Mouse (Mus musculus): ENCODE data around the gene Reg4. TPM values are rescaled to one million over a fixed set of nuclear protein-coding genes. Genes with fewer than 3 reads are reported as not detected.
A peak's percentile ranks its signal among the peaks of the same experiment; 100 is the strongest.

Reg4 gene
- polyA plus RNA-seq (2017; shearing (Covaris generic)), result not detected

DNA sequence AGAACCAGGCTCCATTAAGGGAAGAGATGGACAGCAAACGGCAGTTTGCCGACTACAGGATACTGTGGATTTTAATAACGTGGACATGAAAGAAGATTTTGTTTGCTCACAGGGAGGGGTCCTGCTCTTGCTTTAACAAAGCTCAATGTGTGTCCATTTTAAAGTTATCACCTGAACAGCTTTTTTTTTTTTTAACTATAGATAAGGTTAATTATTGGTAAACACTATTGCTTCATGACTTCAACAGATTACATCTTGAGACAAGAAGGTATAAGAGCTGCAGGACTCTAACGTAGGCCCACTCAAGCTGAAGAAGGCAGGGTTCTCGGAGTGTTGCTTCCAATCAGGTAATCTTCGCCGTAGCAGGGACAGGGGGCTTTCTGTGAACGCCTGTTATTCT, at the start of gene Reg4:
Reg4 (plus strand) TSS at position 301 of the 400 bp plus-strand sequence.
- ATAC-seq, result no peak

DNA sequence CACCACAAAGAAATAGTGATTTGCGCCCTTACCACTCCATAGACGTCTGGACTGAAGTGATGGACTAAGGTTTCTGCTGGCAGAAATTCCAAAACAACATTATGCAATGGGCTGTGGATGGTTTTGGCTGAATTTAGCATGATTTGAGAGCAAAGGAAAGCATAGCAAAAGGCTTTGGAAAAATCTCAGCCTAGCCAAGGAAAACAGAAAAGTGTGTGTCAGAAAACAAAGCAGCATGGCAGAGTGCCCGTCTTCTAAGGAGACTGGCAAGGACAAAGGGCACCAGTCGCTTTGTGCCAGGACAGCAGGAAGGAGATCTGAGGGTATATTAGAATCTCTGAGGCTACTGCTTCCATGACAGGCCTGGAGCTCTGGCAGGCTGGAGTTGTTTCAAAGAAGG, 43.6 kb upstream of the Reg4 start:
- ATAC-seq, result no peak

DNA sequence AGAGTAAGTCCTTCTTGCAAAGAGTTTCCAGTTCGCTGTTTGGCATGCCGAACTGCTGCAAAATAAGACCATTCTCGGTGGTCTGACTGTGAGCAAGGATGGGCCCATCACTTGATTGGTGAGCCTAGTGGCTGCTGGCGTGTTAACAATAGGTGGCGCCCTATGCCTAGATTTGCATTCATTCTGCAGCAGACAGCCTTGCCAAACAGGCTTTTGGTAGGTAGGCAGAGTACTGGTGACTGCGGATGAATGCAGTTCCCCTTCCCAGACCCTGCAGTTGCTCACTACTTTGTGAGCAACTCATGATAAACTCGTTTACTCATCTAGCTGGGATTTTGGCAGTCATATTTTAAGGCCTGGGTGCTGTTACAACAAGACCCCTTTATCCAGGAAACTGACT, 41.2 kb upstream of the Reg4 start:
- no peak for ATAC-seq

DNA sequence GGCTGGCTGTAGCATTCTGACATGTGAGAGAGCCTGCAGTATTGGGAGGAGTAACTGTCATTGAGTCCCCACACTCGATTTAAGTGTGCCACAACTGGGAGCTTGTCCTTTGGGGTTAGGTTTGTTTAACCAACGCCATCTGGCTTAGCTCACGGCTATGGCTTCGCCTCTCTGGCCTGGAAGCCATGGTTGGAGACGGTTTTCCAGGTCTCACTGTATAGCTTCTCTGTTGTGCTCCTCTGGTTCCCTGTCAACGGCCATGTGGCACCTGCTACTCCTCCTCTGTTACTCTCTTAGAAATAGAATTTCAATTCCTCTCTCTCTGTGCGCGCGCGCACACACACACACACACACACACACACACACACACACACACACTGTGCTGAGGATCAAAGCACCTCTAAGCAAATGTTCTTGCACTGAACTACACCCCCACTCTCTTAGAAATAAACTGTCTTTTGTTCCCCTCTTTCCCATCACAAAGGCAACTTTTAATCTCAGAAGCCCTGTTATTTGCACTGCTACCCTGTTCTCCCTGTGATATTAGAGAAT, 36.7 kb upstream of the Reg4 start:
- ATAC-seq, result no peak

DNA sequence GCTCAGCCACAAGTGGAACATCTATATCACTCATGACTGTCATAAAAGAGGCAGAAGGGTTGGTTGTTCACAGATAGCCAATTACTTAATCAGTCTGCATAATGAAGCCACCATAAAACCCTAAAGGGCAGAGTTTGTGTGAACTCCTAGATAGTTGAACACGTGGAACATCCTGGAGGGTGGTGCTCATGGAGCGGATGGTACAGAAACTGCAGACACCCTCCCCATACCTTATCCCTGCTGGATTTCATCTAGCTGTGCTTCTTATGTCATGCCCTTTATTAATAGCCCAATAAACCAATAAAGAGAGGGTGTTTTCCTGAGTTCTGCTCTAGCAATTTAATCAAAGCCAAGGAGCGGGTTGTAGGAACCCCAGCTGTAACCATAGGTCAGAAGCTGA, 34.2 kb upstream of the Reg4 start:
- no peak for ATAC-seq

DNA sequence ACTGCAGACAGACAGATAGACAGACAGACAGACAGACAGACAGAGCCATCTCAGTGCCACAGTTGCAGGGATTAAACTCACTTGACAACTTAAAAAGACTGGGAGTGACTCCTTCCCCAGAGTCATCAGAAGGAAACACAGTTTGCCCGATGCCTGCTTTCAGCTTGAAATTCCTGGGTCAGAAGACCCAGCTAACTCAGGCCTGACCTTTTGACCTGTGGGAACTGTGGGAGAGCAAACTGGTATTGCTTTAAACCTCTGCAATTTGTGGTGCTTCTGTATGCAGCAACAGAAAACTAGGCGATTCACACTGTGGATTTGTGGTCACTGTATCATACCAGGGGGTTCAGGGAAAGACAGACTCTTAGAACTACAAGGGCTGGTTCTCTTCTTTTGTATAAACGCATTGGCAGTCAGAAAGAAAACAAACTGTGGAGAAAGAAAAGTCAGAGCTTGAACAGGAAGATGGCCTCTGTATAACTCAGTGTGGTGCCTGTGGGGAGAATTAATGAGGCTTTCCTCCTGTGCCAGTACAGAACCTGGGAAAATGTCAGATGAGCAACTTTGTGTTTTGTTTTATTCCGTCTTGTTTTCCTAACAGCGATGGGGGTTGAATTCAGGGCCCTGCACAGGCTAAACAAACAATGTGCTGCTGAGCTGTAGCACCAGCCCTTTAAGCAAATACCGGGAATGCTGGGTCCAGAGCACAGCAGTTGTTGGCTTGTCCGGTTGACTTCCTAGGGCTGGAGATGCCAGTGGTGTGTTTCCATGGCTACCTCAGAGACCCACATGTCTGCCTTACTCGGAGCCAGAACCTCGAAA, 24.0 kb upstream of the Reg4 start:
- ATAC-seq, result no peak

DNA sequence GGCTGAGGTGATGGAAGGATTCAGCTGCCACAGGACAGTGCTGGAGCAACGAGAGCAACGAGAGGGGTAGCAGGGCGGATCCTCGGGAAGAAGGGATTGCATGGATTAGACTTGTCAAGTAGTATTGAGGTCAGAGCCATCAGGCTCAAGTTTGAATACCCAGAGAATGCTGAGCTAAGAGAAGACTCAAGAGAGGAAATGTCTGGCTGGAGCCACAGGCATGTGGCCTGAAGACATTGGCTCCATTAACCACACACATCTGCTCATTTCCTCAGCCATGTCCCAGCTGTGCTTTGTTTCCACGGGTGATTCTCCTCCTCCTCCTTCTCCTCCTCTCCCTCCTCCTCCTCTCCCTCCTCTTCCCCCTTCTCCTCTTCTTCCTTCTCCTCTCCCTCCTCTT, 22.2 kb upstream of the Reg4 start:
- no peak for ATAC-seq

DNA sequence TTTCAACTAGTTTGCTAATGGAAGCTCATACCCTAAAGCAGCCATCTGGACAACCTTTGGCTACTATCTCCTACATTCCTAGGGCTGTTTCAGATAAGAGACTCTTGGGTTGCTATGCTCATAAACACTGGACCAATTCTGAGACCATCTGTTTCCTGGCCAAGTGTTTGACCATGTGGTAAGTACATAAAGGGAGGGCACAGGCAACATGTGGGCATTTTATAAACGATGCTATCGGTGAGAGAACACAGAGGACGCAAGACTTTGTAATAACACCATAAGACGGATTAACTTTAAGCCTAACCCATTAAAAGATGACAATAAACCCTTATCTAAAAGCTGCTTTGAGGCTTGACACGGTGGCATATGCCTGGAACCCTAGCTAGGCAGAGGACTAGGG, 18.7 kb upstream of the Reg4 start:
- ATAC-seq, result no peak

DNA sequence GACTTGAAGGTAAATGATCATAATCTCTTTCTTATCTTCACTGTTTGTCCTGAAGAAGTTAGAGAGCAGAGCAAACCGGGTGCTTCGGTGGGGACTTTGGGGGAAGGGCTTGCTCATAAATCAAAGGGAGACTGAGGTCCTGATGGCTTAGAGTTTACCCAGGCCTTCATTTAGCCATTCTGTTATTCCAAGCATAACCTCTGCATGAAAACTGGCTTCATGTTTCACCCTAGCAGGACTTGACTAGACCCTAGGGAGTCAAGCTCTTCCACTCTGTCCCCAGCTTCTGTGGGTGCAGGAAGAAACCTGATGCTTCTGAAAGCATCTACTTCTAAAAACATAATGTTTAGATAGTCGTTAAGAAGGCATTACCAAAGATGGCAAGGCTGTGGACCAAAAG, 15.0 kb upstream of the Reg4 start:
- ATAC-seq, result no peak

DNA sequence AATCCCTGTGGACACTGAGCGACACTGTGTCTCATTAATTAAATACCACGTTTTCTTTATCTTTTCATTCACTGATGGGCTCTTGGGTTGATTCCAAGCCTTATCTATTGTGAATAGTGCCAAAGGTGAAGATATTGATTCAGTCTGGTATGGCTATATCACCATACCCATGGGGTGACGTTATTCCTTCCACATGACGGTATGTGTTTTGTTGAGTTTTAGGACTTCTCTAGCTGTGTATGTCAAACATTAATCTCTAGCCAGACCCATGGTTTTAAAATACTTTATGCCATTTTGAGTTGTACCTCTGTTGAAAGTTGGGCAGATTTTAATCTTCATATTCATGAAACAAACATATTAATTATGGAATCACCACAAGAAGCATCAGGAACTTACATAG, 12.8 kb upstream of the Reg4 start:
- ATAC-seq, result no peak

DNA sequence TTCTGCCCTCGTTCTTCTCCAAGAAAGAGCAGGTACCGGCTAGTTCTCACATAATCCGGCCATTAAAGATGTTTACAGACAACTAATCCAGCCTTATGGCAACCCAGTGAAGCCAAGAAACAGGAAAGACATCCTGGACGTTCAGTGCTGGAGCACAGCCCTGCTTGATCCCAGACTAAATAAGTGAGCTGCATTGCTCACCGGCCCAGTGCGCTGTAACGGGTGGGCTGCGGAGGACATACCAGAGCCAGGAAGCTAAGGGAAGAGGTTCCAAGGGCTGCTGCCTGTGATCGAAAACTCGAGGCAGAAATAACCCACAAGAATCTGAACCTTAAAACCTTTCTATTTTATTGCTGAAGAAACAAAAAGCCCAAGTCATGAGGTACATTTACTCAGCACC, 11.1 kb upstream of the Reg4 start:
- no peak for ATAC-seq

DNA sequence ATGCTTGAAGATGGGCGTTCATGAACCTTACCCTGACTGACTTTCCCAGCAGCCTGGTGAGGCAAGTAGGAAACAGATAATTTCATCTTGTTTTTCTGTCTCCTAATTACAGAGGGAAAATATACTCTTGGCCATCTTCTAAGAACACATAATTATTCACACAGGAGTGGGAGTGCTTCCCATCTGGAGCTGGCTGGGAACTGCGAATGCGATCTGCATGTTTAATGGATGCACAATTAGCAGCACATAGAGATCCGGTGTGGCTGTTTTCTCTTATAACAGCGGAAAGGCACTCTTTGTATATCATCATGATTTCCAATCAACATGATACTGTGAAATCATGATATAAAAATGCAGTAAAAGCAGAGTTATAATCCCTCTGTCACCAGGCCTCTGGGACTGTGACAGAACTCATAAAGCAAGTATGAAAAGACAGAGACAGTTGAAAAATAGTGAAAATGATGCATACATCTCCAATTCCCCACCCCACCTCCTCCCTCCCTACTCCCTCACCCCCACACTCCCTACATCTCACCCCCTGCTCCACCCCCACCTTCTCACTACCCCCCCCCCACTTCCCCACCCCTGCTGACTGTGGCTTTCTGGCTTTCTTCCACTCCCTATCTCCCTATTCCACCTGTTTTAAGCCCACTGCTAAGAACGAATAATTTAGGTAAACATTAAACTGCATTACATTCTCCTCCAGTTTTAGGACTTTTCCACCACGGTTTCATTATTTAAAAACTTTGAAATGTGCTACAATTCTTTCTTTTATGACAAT, 10.5 kb upstream of the Reg4 start:
- no peak for ATAC-seq

DNA sequence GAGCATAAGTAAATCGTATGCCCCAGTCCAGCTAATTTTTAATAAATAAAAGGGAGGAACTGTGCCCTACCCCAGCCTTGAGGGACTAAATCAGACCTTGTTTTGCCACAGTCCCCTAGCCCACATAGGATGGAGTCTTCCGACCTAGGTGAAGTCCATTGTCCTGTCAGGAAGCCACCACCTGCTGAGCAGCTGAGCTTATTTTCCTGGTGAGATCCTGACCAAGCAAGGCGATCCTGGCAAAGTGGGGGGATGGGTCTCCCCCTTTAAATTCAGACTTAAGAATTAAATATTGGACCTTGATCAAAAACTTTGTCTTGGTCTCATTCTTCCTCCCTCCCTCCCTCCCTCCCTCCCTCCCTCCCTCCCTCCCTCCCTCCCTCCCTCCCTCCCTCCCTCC, 5.7 kb upstream of the Reg4 start:
- ATAC-seq, result no peak

DNA sequence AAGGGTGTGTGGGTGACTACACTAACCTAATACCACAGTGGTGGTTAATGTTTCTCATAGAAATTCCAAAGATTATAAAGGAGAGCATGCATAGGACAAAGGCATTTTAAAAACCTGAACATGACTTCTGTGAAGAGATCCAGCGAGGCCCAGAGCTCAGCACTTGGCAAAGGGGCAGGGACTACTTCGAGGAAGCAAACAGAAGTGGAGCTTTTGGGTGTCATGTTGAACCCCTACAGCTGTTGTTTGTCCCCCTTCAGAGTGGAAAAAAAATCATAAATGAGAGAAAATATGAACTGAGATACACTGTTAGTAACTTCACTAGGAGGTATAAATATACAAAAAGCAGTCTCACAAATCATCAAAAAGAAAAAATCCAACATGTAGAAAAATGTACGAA, 1.3 kb downstream of the Reg4 start:
- no peak for ATAC-seq

DNA sequence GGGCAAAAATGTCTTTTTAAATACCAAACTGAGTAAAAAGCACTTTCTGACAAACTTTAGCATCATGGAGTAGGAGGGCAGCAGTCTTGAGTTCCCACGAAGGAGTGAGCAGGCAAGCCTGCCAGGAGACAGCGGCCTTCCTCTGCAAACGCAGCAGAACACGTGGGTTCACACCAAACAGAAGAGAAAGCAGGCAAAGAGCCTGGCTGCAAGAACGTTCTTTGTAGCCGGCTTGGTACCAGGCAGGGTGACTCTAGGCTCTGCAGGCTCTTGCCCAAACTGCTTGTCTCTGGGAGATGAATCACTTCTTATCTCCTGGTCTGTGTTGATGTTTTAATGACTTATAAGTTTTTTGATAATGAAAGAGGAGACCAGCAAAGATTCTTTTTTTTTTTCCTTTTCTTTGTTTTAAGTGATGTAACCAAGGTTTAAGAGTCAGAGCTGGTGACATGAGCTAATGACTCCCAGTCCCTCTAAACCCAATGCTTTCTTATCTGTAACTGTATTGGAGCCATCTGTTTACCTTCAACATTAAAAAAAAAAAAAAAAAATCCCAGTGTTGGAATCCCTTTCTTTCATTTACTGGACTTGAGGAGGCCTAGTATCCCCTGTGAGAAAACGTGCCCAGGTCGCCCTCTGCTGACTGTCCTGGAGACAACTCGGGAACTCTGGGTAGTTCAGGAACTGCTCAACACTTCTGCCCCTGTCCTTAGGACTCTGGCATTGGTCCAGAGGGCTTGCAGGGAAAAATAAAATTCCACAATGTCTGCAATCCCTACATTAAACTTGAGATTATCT, 2.0 kb downstream of the Reg4 start:
- ATAC-seq, result no peak

DNA sequence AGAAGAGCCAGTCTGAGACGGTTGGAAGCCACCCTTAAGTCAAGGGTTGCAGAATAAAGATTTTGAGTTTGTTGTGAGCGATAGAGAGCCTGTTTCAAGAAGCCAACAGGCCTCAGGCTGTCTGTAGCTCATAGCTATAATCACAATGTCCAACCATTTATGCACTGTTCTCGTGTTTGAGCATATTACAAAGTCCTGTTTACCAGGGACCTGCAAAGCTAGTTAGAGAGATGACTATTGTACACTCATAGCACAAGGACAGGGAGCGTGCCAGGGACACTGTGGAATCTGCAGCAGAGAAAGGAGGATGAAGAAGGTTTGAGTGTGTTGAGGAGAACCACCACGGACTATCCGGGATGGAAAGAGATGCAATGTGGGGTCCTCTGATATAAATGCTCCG, 3.0 kb downstream of the Reg4 start:
- ATAC-seq, result no peak

DNA sequence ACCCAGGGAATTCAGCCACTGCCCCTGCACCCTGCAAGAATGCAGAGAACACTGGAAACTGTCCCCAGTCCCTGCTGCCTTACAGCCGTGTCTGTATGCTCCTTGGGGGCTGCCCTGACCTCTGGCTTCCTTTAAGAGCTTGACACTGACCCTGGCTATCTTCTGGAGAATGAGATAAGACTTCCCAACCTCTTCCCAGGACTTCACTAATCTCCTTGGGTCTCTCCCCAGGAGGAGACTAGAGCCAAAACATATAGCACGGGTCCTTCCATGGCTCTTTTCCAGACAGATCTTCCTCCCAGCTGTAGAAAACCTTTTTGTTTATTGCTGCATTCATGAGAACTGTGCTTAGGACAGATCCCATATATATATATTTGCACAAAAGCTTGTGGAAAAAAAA, 3.8 kb downstream of the Reg4 start:
- no peak for ATAC-seq

DNA sequence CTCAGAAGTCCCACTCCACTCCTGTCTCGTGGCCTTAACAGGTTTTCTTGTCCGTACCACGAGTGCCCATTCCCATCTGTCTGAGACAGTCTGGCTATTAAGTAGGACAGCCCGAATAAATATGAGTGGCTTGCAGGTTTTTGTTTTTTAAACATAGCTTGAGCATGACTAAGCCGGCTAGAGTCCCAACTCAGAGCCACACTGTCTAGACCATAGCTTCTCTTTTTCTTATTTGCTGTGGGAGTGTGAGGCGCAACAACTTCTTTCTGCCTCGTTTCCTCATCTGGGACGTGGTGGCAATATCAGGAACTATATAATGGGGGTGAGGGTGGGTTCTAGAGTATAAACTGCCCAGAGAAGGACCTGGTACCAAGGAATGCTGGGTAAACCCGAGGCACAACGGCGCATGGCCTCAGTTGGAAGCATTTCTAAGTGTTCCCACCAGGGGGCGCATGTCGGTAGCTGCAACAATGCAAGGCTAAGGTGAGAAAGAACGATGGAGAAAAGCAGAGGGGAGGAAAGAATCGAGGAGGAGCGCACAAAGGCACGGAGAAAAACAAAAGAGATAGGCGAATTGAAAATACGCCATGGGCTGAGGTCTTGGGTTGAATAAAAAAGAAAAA, 5.1 kb downstream of the Reg4 start:
- ATAC-seq, result peak; percentile 65

DNA sequence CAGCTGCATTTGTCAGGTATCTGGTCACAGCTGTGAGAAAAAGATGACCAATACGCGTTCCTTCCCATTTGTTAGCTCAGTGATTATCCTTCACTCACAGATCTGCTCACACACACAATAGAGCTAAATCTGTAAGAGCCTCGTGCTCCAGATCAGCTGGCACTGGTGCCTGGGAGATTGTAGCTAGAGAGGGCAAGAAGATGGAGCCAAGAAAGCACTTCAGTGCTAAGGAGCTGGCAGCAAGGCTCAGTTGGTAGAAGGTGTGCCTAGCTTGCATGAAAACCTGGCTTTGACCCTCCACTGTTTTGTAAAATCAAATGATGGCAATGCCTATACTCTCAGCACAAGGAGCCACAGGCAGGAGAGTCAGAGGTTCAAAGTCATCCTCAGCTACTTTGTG, 5.8 kb downstream of the Reg4 start:
- no peak for ATAC-seq

DNA sequence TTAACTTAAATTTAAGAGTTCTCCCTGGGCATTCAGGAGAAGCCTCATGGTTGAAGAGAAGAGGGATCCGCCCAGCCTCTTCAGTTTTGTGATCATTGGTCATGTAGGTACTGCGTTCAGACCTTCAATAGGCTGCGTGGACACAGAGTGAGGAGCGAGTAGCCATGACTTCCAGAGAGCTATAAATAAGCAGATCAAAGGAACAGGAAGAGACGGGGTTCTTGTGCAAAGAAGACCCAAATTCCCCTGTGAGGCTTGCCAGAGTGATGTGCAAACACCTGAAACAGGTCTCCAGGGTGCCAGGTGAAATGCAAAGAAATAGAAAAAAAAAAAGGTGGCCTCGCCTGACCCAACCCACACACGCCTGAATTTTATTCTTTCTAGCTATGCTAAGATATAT, 8.0 kb downstream of the Reg4 start:
- ATAC-seq, result peak; percentile 57

DNA sequence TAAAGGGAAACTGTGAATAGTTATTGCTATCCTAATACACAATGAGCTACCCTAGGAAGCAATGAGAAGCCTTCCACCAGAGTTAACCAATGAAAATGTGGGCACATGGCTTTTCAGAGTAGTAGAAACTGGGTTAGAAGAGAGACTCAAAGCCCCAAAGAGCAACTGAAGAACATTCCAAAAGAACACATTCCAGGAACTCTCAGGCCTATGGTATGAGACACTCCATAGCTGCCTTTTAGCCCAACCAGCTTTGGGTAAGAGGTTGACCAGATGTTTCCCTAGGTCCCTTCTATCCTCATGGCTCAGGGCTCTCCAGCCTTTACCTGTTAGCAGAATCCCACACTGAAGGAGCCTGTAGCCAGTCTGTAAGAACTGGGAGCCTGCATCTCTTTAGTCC, 11.5 kb downstream of the Reg4 start:
- ATAC-seq, result no peak

DNA sequence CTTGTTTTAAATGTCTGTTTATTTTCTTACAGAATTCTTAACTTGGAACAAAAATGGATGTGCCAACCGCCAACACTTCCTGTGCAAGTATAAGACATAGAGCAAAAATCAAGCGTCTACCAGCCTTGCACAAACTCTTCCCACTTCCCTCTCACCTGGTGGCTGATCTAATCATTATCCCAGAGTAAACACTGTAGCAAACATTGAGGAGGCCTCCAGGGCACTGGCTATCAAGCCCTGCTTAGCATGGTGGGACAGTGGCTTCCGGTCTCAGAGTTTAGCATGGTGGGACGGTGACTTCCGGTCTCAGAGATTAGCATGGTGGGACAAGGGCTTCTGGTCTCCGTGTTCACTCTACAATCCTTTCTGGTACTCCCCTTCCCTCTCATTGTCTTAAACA, 14.3 kb downstream of the Reg4 start:
- ATAC-seq, result no peak

DNA sequence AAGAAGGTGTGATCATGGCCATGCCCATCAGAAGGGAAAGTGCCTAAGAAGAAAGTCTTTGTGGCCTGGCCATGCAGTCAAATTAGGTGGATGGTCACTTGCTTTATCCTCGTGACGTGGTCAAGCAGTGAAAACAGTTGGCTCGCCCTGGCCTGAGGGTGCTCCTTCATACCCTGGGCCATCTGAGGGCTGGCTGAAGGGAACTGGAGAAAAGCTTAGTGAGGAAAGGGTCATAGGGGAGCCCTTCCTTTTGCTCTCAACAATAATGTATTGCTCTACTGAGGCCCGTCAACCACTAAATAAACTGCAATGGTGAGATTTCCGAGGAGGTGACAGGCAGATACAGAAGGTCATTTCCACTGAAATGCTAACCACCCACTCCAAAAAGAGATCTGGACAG, 15.3 kb downstream of the Reg4 start:
- ATAC-seq, result no peak

All from activated CD4-positive, CD25-positive, alpha-beta regulatory T cell, adult 4 months (primary cell).